Mouse (Mus musculus) neural tube, embryonic 12.5 days (tissue): Measurements from ENCODE around the gene Anapc5. TPM values are rescaled to one million over a fixed set of nuclear protein-coding genes. Genes with fewer than 3 reads are reported as not detected.

Experiments
- ATAC-seq: fragments of 200-750 bp; cut with Nextera tagmentation; 2 replicates; pipeline ENCODE4 v1.8.0; 2017; ENCODE audit warnings: low read depth, mild to moderate bottlenecking, moderate TSS enrichment, moderate library complexity; ENCODE audit not compliant: low FRiP score
- H3K27ac ChIP-seq: fragments of 300-500 bp; sonication (generic); 2 replicates; pipeline ENCODE4 v1.5.1; 2016
- H3K27me3 ChIP-seq: fragments of 300-500 bp; sonication (generic); replicated peaks from 2 replicates; pipeline ENCODE4 v1.6.1; 2016; ENCODE audit warnings: mild to moderate bottlenecking
- H3K36me3 ChIP-seq: fragments of 300-500 bp; sonication (generic); 2 replicates; pipeline ENCODE4 v1.6.1; 2016; ENCODE audit warnings: mild to moderate bottlenecking
- H3K4me1 ChIP-seq: fragments of 300-500 bp; sonication (generic); 2 replicates; pipeline ENCODE4 v1.6.1; 2016
- H3K4me2 ChIP-seq: fragments of 300-500 bp; sonication (generic); replicated peaks from 2 replicates; pipeline ENCODE4 v1.6.1; 2016; ENCODE audit warnings: mild to moderate bottlenecking
- H3K4me3 ChIP-seq: fragments of 300-500 bp; sonication (generic); 2 replicates; pipeline ENCODE4 v1.5.1; 2016
- H3K9ac ChIP-seq: fragments of 300-500 bp; sonication (generic); 2 replicates; pipeline ENCODE4 v1.6.1; 2016; ENCODE audit warnings: mild to moderate bottlenecking
- H3K9me3 ChIP-seq: fragments of 300-500 bp; sonication (generic); 2 replicates; pipeline ENCODE4 v1.6.1; 2016; ENCODE audit warnings: mild to moderate bottlenecking
- whole genome bisulfite sequencing: fragments of 180-500 bp; shearing (Covaris S2); methylation state at CpG from one replicate; pipeline ENCODE4 v1.1.7; 2016; 5-methylcytosine and 5-hydroxymethylcytosine counted together
- polyA plus RNA-seq: library from polyadenylated mRNA; unstranded; fragments of >200 nt; fragmentation: Nextera tagmentation; extraction: Ambion mirVana; gene quantifications from 2 replicates; pipeline ENCODE4 v1.2.1, GENCODE M21; 2016

Gene Anapc5
- polyA plus RNA-seq, 1 experiment from 2014 or later, result 512 TPM

DNA sequence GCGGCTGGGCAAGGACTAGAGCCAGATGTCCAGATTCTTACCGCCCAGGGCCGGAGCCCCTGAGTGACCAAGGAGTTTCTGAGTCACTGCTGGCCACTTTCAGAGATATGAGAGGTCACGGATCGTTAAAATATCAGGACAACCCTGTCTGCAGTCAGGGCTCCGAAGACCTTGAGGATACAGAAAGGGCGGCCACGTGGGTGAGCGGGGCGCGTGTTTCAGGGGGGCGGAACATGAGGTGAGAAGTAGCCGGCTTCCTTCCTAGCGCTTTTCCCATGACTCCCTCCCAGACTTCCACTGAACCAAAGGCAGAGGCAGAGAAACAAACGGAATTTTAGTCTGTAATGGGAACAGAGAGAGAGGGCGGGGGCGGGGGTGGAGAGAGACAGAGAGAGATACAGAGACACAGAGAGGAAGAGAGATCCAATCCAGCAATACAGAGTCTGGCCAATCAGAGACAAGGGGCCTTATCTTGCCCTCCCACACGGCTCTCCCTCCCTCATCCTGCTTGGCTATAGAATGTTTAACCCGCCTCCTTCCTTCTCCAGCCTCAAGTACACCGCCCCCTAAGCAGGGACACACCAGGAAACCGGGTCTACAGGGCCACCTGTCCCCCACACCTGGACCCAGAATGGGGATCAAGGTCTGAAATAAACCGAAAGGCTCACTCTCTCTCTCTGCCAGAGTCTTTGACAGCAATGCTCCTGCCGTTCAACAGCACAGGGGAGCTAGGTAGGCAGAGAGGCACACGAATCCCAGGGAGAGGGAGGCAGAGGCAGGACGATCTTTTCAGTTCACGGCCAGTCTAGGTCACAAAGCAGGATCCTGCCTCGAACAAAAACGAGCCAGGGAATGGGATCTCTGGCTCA, 46.2 kb downstream of the Anapc5 start:
- WGBS, result 83% methylated on average over 28 of the region's 28 CpGs
- no peak for ATAC-seq
- Histone ChIP-seq H3K9me3 (0 out of 2 replicates have a peak, but pooled peaks cover 5% of the 10 kb centered on the region), H3K4me1 (peaks cover 8% of the 10 kb centered on the region), H3K36me3 (peaks cover 5% of the 10 kb centered on the region; the same call in 1 of the 2 replicates), H3K9ac (no peak overlapping the region), H3K27ac (no peak overlapping the region), H3K4me2 (no peak overlapping the region), H3K27me3 (no peaks in the 10 kb centered on the region), H3K4me3 (no peak overlapping the region)

DNA sequence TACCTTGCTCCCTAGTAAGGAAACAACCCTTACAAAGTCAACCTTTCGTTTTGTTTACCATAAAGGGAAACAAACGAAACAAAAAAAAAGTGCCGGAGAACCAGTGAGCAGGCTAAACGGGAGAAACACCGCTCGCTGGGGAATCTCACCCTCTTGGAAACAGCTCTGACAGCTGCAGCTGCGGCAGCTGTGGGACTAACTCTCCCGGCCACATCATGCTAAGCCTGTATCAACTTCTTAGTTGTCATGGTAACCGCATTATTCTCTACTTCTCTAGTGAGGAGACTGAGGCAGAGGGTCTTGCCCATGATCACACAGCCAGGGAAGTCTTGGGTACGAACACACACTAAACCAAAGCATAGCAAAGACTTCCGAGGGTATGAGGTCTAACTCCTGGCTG, 47.4 kb downstream of the Anapc5 start:
- H3K4me1 ChIP-seq, result peaks cover 8% of the 10 kb centered on the region
- H3K4me2 ChIP-seq, result no peak overlapping the region
- ATAC-seq, result no peak
- no peak overlapping the region for H3K9ac ChIP-seq
- peaks cover 5% of the 10 kb centered on the region; the same call in 1 of the 2 replicates for H3K36me3 ChIP-seq
- no peaks in the 10 kb centered on the region for H3K27me3 ChIP-seq
- H3K27ac ChIP-seq, result no peak overlapping the region
- 0 out of 2 replicates have a peak, but pooled peaks cover 5% of the 10 kb centered on the region for H3K9me3 ChIP-seq
- H3K4me3 ChIP-seq, result no peak overlapping the region
- WGBS, result 90% methylated on average over 11 of the region's 11 CpGs

DNA sequence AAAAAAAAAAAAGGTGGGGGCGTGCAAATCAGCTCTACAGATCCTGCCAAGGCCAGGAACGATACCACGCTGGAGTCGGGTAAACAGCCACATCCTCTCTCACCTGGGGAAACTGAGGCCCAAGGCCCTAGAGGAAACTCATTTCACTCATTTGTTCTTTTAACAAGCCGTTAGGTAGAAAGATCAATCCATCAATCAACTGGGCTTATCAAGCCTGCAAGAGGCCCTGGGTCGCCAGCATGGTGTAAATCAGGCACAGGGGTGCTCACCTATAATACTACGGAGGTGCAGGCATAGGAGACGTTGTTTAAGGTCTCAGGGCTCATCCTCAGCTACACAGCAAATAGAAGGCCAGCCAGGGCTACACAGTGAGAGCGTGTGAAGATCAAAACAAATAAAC, 49.7 kb downstream of the Anapc5 start:
- Histone ChIP-seq H3K36me3 (peaks cover 5% of the 10 kb centered on the region; the same call in 1 of the 2 replicates), H3K4me1 (0 out of 2 replicates have a peak, but pooled peaks cover 2% of the 10 kb centered on the region), H3K9ac (no peak overlapping the region), H3K27me3 (no peaks in the 10 kb centered on the region), H3K4me2 (no peak overlapping the region), H3K27ac (no peak overlapping the region), H3K4me3 (no peak overlapping the region), H3K9me3 (0 out of 2 replicates have a peak, but pooled peaks cover 5% of the 10 kb centered on the region)
- 89% methylated on average over 9 of the region's 9 CpGs for WGBS
- no peak for ATAC-seq

DNA sequence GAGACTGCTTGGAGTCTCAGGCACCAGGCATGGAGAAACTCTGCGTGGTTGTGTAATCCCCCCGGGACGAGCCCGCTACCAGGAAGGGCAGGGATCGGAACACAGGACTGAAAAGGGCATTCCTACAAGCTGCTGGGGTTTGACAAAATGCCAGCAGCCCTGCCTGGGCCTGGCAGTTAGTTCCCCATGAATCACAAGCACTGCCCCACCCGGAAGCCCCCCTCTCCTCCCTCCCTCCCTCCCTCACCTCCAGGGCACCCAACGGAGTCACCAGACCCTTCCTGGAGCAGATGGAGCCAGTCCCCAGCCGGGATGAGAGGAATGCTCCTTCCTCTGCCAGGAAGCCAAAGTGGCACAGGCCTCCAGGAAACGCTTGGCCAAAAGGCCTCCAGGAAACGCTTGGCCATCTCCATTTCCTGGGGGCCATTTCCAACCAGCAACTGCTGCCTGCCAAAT, 50.3 kb downstream of the Anapc5 start:
- Histone ChIP-seq H3K27me3 (no peaks in the 10 kb centered on the region), H3K4me1 (0 out of 2 replicates have a peak, but pooled peaks cover 2% of the 10 kb centered on the region), H3K4me3 (no peak overlapping the region), H3K9ac (no peak overlapping the region), H3K9me3 (0 out of 2 replicates have a peak, but pooled peaks cover 5% of the 10 kb centered on the region), H3K36me3 (peaks cover 5% of the 10 kb centered on the region; the same call in 1 of the 2 replicates), H3K4me2 (no peak overlapping the region), H3K27ac (no peak overlapping the region)
- 77% methylated on average over 10 of the region's 10 CpGs for WGBS
- ATAC-seq, result no peak

DNA sequence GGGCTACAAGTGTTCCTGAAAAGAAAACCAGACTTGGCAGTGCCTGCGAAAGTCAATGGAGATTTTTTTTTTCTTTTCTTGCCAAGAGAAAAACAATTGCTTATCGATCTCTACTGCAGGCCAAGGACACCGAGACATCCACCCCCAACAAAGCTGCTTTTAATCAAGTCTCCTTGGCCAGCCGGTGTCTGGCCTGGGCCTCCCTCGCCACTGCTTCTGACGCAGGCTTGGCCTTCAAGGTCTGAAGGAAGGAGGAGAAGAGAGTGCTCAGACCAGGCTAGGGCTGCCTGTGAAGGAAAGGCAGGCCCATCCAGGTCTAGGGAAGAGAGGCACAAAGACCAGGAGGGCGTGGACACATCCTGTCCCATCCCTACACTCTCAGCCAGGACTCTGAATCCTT, 50.8 kb downstream of the Anapc5 start:
- Histone ChIP-seq H3K27ac (no peak overlapping the region), H3K36me3 (peaks cover 5% of the 10 kb centered on the region; the same call in 1 of the 2 replicates), H3K4me3 (no peak overlapping the region), H3K9ac (no peak overlapping the region), H3K27me3 (no peaks in the 10 kb centered on the region), H3K4me2 (no peak overlapping the region), H3K4me1 (0 out of 2 replicates have a peak, but pooled peaks cover 2% of the 10 kb centered on the region), H3K9me3 (0 out of 2 replicates have a peak, but pooled peaks cover 5% of the 10 kb centered on the region)
- no peak for ATAC-seq
- WGBS, result 91% methylated on average over 7 of the region's 7 CpGs

DNA sequence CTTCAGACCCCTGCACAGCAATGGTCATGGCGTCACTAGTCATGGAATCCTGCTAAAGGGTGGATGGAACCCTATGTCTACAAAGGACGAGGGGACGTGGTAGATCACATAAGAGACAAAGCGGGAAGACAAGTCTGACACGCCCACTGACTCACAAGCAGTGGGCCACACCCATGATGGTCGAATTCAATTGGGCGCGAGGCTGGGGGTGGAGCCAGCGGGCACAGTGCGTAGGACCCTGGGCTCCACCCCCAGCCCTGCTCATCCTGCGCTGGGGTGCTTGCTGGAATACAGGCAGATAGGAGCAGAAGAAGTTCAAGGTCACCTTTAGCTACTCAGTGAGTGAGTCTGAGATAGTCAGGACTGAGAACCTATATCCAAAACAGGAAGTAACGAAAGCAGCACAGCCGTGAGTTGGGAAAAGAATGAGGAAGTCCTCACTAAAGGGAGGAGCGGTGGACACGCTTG, 52.0 kb downstream of the Anapc5 start:
- WGBS, result 83% methylated on average over 15 of the region's 15 CpGs
- no peak for ATAC-seq
- Histone ChIP-seq H3K27me3 (no peaks in the 10 kb centered on the region), H3K4me1 (0 out of 2 replicates have a peak, but pooled peaks cover 2% of the 10 kb centered on the region), H3K9me3 (0 out of 2 replicates have a peak, but pooled peaks cover 5% of the 10 kb centered on the region), H3K4me2 (no peak overlapping the region), H3K27ac (no peak overlapping the region), H3K36me3 (peaks cover 3% of the 10 kb centered on the region; the same call in 1 of the 2 replicates), H3K4me3 (no peak overlapping the region), H3K9ac (no peak overlapping the region)

DNA sequence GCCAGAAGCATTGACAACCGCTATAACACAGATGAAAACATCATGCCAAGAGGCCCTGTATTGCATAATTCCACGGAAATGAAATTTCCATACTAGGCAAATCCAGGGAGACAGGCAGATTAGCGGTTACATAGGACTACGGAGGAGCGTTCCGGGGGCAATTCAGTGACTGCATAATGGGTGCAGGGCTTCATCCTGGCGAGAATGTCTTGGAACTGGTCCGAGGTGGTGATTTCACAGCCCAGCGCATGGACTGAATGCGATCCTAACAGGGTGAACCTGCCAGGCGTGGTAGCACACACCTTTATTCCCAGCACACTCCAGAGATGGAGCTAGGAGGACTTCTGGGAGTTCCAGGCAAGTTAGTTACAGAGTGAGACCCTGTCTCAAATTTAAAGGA, 53.9 kb downstream of the Anapc5 start:
- Histone ChIP-seq H3K4me2 (no peak overlapping the region), H3K27ac (no peak overlapping the region), H3K4me3 (no peak overlapping the region), H3K4me1 (0 out of 2 replicates have a peak, but pooled peaks cover 2% of the 10 kb centered on the region), H3K9me3 (no peaks in the 10 kb centered on the region), H3K27me3 (no peaks in the 10 kb centered on the region), H3K36me3 (peaks cover 16% of the 10 kb centered on the region), H3K9ac (no peak overlapping the region)
- 95% methylated on average over 11 of the region's 11 CpGs for WGBS
- no peak for ATAC-seq

DNA sequence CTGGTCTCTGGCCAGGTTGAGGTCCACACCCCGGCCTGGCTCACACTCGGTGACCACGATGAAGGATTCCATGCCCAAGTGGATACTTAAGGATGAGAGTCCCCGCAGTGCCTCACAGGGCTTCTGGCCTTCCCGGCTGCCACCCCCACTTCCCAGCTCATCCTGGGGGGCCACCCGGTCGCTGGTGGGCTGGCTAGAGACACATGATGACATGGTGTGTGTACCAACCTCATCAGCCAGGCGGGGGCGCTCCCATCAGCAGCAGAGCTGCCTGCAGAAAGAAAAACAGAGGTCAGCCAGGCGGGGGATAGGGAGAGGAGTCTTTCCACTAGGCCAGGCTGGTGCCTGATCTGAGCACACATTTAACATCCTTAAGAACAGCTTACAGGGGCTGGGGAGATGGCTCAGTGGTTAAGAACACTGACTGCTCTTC, 57.1 kb downstream of the Anapc5 start:
- Histone ChIP-seq H3K4me1 (no peaks in the 10 kb centered on the region; the same call in 1 of the 2 replicates), H3K4me3 (no peak overlapping the region), H3K27me3 (no peaks in the 10 kb centered on the region), H3K9ac (no peak overlapping the region), H3K36me3 (peaks cover 24% of the 10 kb centered on the region; the same call in 1 of the 2 replicates), H3K9me3 (no peaks in the 10 kb centered on the region), H3K4me2 (no peak overlapping the region), H3K27ac (no peak overlapping the region)
- 52% methylated on average over 10 of the region's 10 CpGs for WGBS
- no peak for ATAC-seq

DNA sequence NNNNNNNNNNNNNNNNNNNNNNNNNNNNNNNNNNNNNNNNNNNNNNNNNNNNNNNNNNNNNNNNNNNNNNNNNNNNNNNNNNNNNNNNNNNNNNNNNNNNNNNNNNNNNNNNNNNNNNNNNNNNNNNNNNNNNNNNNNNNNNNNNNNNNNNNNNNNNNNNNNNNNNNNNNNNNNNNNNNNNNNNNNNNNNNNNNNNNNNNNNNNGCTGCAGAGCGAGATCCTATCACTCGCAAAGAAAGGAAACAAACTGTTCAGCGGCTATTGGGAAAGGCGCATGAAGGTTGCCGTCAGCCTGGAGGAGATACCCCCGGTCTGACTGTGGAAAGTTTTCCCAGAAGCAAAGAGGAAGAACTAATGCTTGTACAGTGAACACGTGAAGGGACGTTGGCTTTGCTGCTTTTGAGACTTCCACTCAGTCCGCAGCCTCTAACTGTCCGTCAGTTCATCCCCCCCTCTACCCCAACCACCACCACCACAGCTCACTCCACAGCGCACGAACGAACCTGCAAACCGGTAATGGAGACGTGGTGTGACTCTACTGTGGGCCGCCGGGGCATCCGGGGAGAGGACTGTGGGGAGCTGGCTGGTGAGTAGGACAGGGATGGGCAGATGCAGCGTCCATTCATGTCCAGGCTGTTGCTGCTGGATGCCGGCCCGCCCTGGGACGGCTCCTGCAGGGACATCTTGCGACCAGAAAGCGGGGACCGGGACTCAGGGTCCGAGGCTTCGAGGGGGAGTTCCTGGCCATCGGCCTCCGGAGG, 57.7 kb downstream of the Anapc5 start:
- 87% methylated on average over 29 of the region's 29 CpGs for WGBS
- Histone ChIP-seq H3K9ac (0 out of 2 replicates have a peak overlapping the region, but pooled peaks have one; percentile 26), H3K9me3 (no peaks in the 10 kb centered on the region), H3K4me2 (no peak overlapping the region), H3K4me3 (no peak overlapping the region), H3K27ac (no peak overlapping the region), H3K4me1 (no peaks in the 10 kb centered on the region; the same call in 1 of the 2 replicates), H3K27me3 (no peaks in the 10 kb centered on the region), H3K36me3 (peaks cover 30% of the 10 kb centered on the region; the same call in 1 of the 2 replicates)
- no peak for ATAC-seq

DNA sequence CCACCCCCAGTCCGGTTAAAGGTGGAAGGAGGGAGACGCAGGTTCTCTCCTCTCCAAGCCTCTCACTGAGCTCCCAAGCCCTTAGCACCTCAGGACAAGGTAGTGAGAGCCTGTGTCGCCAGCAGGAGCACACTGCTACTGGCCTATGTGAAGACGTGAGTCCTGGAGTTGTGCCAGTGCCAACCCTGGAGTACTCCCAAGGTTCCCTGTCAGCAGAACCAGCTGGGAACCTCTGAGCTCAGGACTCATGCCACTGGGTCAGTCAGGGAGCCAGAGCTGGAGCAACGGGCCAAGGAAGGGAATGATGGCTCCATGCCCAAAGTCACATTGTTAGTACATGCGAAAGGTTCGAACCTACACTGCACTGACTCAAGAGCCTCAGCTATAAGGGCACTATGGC, 64.5 kb downstream of the Anapc5 start:
- Histone ChIP-seq H3K9ac (no peak overlapping the region), H3K4me3 (no peak overlapping the region), H3K9me3 (no peaks in the 10 kb centered on the region), H3K36me3 (peaks cover 45% of the 10 kb centered on the region), H3K27ac (no peak overlapping the region), H3K27me3 (no peaks in the 10 kb centered on the region), H3K4me1 (no peaks in the 10 kb centered on the region; the same call in 1 of the 2 replicates), H3K4me2 (no peak overlapping the region)
- ATAC-seq, result no peak
- WGBS, result 94% methylated on average over 7 of the region's 7 CpGs

DNA sequence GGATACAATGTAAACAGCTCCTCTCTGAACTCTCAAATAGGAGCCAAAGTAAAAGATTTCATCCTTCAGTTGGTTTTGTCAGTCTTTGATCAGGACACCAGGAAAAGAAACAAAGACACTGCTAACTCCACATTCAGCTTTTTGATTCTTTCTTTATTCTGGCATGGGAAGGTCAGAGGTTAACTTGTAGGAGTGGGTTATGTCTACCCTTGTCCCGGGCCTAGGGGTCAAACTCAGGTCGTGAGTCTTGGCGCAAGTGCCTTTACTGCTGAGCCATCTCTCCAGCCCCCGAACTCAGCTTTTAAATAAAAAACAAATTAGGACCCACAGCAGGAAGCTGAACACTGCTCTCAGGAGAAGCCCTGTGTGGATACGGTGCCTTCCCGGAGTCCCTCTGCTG, 65.0 kb downstream of the Anapc5 start:
- Histone ChIP-seq H3K4me2 (no peak overlapping the region), H3K4me3 (no peak overlapping the region), H3K27ac (no peak overlapping the region), H3K27me3 (no peaks in the 10 kb centered on the region), H3K4me1 (no peaks in the 10 kb centered on the region; the same call in 1 of the 2 replicates), H3K9ac (no peak overlapping the region), H3K9me3 (no peaks in the 10 kb centered on the region), H3K36me3 (peaks cover 45% of the 10 kb centered on the region)
- 50% methylated on average over 6 of the region's 6 CpGs for WGBS
- no peak for ATAC-seq
